Comparison of ENCODE assay signal across 7 mouse cellular contexts in the genomic region with DNA sequence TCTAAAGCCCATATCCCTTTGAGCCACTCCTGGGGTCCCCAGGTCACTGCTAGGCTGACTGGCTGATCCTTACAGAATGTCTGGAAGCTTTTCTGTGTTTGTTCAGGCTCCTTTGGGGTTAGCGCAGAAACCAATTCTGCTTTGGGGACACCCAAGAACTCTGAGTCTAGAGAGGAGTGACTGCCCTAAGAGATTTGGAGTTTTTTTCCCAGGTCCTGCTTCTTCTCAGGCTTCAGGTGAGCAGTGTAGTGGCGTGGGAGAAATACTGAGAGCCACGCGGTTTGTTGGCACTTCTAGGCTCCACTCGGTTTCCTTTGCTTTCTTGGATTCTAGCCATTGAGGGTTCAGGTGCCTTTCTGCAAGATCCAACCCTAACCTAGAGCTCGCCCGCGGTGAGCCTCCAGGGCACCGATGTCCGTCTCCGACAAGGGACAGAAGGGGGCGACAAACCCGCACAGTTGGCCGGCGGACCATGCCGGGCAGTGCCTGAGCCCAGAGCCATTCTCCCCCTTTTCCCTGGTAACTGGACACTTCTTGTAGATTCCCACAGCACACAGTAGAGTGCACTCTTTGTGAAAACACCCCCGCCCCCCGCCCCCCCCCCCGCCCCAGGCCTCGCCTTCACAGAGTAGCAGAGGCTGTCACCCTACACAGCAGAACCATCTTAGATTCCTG.
DNase-seq lines count a peak whose midpoint lies in the region; ATAC-seq and TF ChIP-seq lines count a peak whose summit lies in the region.

No protein-coding gene starts in this region.

- no peak for TF ChIP-seq POLR2A in small intestine, adult 2 months (IDR thresholded peaks at IDR 0.05; ENCODE audit: low read depth, low read length)

- no peak overlapping the region for H3K4me3 ChIP-seq in embryonic facial prominence, embryonic 12.5 days
- no peak overlapping the region for H3K4me3 ChIP-seq in limb, embryonic 11.5 days (ENCODE audit: low read depth, low read length)
- no peak overlapping the region for H3K4me3 ChIP-seq in midbrain, embryonic 13.5 days (replicated peaks)
- no peak overlapping the region for H3K4me3 ChIP-seq in small intestine, adult 2 months (ENCODE audit: low read depth, low read length)

- peaks cover 4% of the 10 kb centered on the region; the same call in 1 of the 2 replicates for H3K4me1 ChIP-seq in embryonic facial prominence, embryonic 12.5 days
- no peaks in the 10 kb centered on the region for H3K4me1 ChIP-seq in limb, embryonic 11.5 days (ENCODE audit: control insufficient read depth, insufficient read depth, low read length)
- 0 out of 2 replicates have a peak, but pooled peaks cover 7% of the 10 kb centered on the region for H3K4me1 ChIP-seq in midbrain, embryonic 13.5 days (replicated peaks)
- H3K4me1 ChIP-seq in small intestine, adult 2 months (ENCODE audit: control insufficient read depth, insufficient read depth, insufficient read length, low read length) = no peaks in the 10 kb centered on the region

- peak overlapping the region; percentile 24 for H3K4me2 ChIP-seq in embryonic facial prominence, embryonic 12.5 days (replicated peaks)
- H3K4me2 ChIP-seq in limb, embryonic 11.5 days (ENCODE audit: low read depth, severe bottlenecking) = no peak overlapping the region
- no peak overlapping the region; the same call in 1 of the 2 replicates for H3K4me2 ChIP-seq in midbrain, embryonic 13.5 days (replicated peaks)

- no peaks in the 10 kb centered on the region for H3K27me3 ChIP-seq in embryonic facial prominence, embryonic 12.5 days
- H3K27me3 ChIP-seq in limb, embryonic 11.5 days (ENCODE audit: control insufficient read depth, insufficient read depth, low read length) = no peaks in the 10 kb centered on the region
- no peaks in the 10 kb centered on the region for H3K27me3 ChIP-seq in midbrain, embryonic 13.5 days
- no peaks in the 10 kb centered on the region for H3K27me3 ChIP-seq in small intestine, adult 2 months (ENCODE audit: control insufficient read depth, insufficient read depth, low read length)

- ATAC-seq in embryonic facial prominence, embryonic 12.5 days (ENCODE audit: insufficient number of reproducible peaks, insufficient read depth, low FRiP score, low TSS enrichment) = peak; percentile 94
- ATAC-seq in limb, embryonic 11.5 days (ENCODE audit: insufficient number of reproducible peaks, low FRiP score, low TSS enrichment, low read depth) = peak; percentile 96
- ATAC-seq in midbrain, embryonic 13.5 days = peak; percentile 96

- 3% methylated on average over 20 of the region's 20 CpGs for WGBS in embryonic facial prominence, embryonic 12.5 days
- 4% methylated on average over 20 of the region's 20 CpGs for WGBS in limb, embryonic 11.5 days
- WGBS in midbrain, embryonic 13.5 days = 5% methylated on average over 19 of the region's 20 CpGs
- 5% methylated on average over 20 of the region's 20 CpGs for WGBS in small intestine, adult 2 months

- peak; percentile 83 for TF ChIP-seq CTCF in small intestine, adult 2 months (IDR thresholded peaks at IDR 0.05; ENCODE audit: extremely low read depth, insufficient read length, insufficient replicate concordance, low read depth, low read length)

- H3K9me3 ChIP-seq in embryonic facial prominence, embryonic 12.5 days = no peaks in the 10 kb centered on the region
- H3K9me3 ChIP-seq in limb, embryonic 11.5 days (ENCODE audit: control insufficient read depth, low read length) = no peaks in the 10 kb centered on the region
- no peaks in the 10 kb centered on the region for H3K9me3 ChIP-seq in midbrain, embryonic 13.5 days

- no peak overlapping the region for H3K9ac ChIP-seq in embryonic facial prominence, embryonic 12.5 days
- no peak overlapping the region for H3K9ac ChIP-seq in limb, embryonic 11.5 days (ENCODE audit: low read length)
- H3K9ac ChIP-seq in midbrain, embryonic 13.5 days (replicated peaks) = no peak overlapping the region

- peak; percentile 86 for DNase-seq in adrenal gland, postnatal 25 days
- DNase-seq in heart, adult 11 months = peak; percentile 95
- peak; percentile 75 for DNase-seq in kidney, adult 11 months
- peak; percentile 93 for DNase-seq in limb, embryonic 11.5 days (ENCODE audit: low spot score)

- H3K36me3 ChIP-seq in embryonic facial prominence, embryonic 12.5 days = no peaks in the 10 kb centered on the region
- H3K36me3 ChIP-seq in limb, embryonic 11.5 days (ENCODE audit: control insufficient read depth, insufficient read depth, low read length) = no peaks in the 10 kb centered on the region
- no peaks in the 10 kb centered on the region for H3K36me3 ChIP-seq in midbrain, embryonic 13.5 days
- H3K36me3 ChIP-seq in small intestine, adult 2 months (ENCODE audit: control insufficient read depth, insufficient read depth, low read length) = no peaks in the 10 kb centered on the region

- no peak overlapping the region for H3K27ac ChIP-seq in embryonic facial prominence, embryonic 12.5 days
- no peak overlapping the region for H3K27ac ChIP-seq in limb, embryonic 11.5 days (replicated peaks; ENCODE audit: low read depth, low read length)
- no peak overlapping the region for H3K27ac ChIP-seq in midbrain, embryonic 13.5 days
- no peak overlapping the region for H3K27ac ChIP-seq in small intestine, adult 2 months (ENCODE audit: insufficient read depth, low read depth, low read length)
